Mouse (Mus musculus) T-cell, adult 2 months (primary cell): ENCODE results near the gene Hcn3.
"Not testable (repeated sequence)": the region's sequence is repeated elsewhere in the genome, so short reads cannot be mapped to it uniquely, and the experiment has no call there.

ENCODE experiments used
- DNase-seq: peaks from one replicate; pipeline ENCODE4 v3.0.0; 2022; ENCODE audit warnings: low spot score

Gene Hcn3

GRCm38 (mm10) chr3:89181749-89182500 lies 21.9 kb upstream of the Hcn3 start:
- DNase-seq = no peak

GRCm38 (mm10) chr3:89179056-89179455 lies 19.1 kb upstream of the Hcn3 start:
- no peak for DNase-seq

- DNase-seq = no peak
Measured at GRCm38 (mm10) chr3:89178107-89178385, 18.1 kb upstream of the Hcn3 start.

GRCm38 (mm10) chr3:89177242-89178106 lies 17.5 kb upstream of the Hcn3 start, which contains the start of gene Scamp3:
Gene Scamp3, plus strand, starts transcription at chr3:89177473.
- DNase-seq = peak; percentile 90

- DNase-seq = no peak
Measured at GRCm38 (mm10) chr3:89176421-89176820, 16.4 kb upstream of the Hcn3 start.

- DNase-seq = no peak
Measured at GRCm38 (mm10) chr3:89175544-89175943, 15.5 kb upstream of the Hcn3 start.

- DNase-seq = no peak
Measured at GRCm38 (mm10) chr3:89174844-89175243, 14.8 kb upstream of the Hcn3 start.

GRCm38 (mm10) chr3:89166945-89167344 lies 6.9 kb upstream of the Hcn3 start:
- DNase-seq = no peak

- DNase-seq = no peak
Measured at GRCm38 (mm10) chr3:89165268-89165870, 5.4 kb upstream of the Hcn3 start.

GRCm38 (mm10) chr3:89164506-89165267 lies 4.7 kb upstream of the Hcn3 start, which contains the start of gene Clk2:
Gene Clk2, plus strand, starts transcription at chr3:89164795.
- DNase-seq = peak; percentile 95

GRCm38 (mm10) chr3:89163643-89164245 lies 3.7 kb upstream of the Hcn3 start:
- DNase-seq = peak; percentile 38

- no peak for DNase-seq
Measured at GRCm38 (mm10) chr3:89163123-89163522, 3.1 kb upstream of the Hcn3 start.

GRCm38 (mm10) chr3:89161786-89162185 lies 1.8 kb upstream of the Hcn3 start:
- no peak for DNase-seq

GRCm38 (mm10) chr3:89161207-89161606 lies 1.2 kb upstream of the Hcn3 start:
- DNase-seq = not testable (repeated sequence)

- no peak for DNase-seq
Measured at GRCm38 (mm10) chr3:89159211-89159610, 785 bp downstream of the Hcn3 start.

- DNase-seq = no peak
Measured at GRCm38 (mm10) chr3:89158651-89159050, 1.3 kb downstream of the Hcn3 start.

GRCm38 (mm10) chr3:89156951-89157350 lies 3.0 kb downstream of the Hcn3 start:
- no peak for DNase-seq

- DNase-seq = no peak
Measured at GRCm38 (mm10) chr3:89152084-89152835, 7.7 kb downstream of the Hcn3 start.

GRCm38 (mm10) chr3:89148567-89148966 lies 11.4 kb downstream of the Hcn3 start:
- no peak for DNase-seq

GRCm38 (mm10) chr3:89147979-89148311 lies 12.1 kb downstream of the Hcn3 start:
- no peak for DNase-seq
